Mouse (Mus musculus) heart, postnatal 0 days (tissue): ENCODE results near the gene Gm10717.
"Not testable (repeated sequence)": the region's sequence is repeated elsewhere in the genome, so short reads cannot be mapped to it uniquely, and the experiment has no call there.

Experiments
- CTCF ChIP-seq: IDR thresholded peaks from 2 replicates; pipeline ENCODE4 v1.5.1; 2016; ENCODE audit warnings: antibody characterized with exemption, control low read depth, low read depth
- EP300 ChIP-seq: IDR thresholded peaks from 2 replicates; pipeline ENCODE4 v1.6.1; 2016; ENCODE audit warnings: antibody characterized with exemption, low read depth

DNA sequence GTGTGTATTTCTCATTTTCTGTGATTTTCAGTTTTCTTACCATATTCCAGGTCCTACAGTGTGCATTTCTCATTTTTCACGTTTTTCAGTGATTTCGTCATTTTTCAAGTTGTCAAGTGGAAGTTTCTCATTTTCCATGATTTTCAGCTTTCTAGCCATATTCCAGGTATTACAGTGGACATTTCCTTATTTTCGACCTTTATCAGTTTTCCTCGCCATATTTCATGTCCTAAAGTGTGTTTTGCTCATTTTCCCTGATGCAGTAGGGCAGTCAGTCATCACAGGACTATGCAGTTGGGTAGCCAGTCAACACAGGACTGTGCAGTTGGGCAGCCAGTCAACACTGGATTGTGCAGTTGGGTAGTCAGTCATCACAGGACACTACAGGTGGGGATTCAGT lies 12.9 kb downstream of the Gm10717 start:
- not testable (repeated sequence) for TF ChIP-seq CTCF, EP300
